Mouse (Mus musculus) liver, adult 2 months (tissue): Measurements from ENCODE around the gene Ica1.

Experiments used
- CTCF ChIP-seq: fragments of 200-500 bp; IDR thresholded peaks from 2 replicates; pipeline ENCODE4 v1.5.1; 2011; ENCODE audit warnings: low read depth, low read length, control low read depth
- POLR2A ChIP-seq: fragments of 200-500 bp; IDR thresholded peaks from 2 replicates; pipeline ENCODE4 v1.6.1; 2011; ENCODE audit warnings: low read length, control low read depth; ENCODE audit not compliant: insufficient read depth; ENCODE audit errors: extremely low read depth

DNA sequence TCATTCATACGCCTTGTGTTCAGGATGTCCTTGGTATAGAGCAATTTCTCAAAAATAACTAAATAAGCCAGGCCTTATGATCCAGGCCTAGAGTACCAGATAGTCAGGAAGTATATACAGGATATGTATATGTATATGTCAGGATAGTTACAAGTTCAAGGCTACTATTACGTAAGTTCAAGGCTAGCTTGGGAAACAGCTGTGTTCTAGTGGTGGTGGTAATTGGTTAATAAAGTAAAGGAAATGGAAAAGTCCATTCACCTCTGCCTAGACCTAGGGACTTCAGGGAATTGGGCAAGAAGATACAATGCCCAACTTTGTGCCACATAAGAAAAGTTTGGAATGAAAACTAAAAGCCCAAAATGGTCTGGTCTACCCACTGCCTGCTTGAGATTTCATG is 61.7 kb downstream of the Ica1 start:
- TF ChIP-seq POLR2A, result no peak
- TF ChIP-seq CTCF, result no peak
